Mouse (Mus musculus): ENCODE data around the gene Plce1. TPM values are rescaled to one million over a fixed set of nuclear protein-coding genes. Genes with fewer than 3 reads are reported as not detected.
"Not testable (repeated sequence)": the region's sequence is repeated elsewhere in the genome, so short reads cannot be mapped to it uniquely, and the experiment has no call there.

Plce1 gene
- polyA plus RNA-seq, 1 experiment from 2014 or later = 11.2 TPM

GRCm38 (mm10) chr19:38555399-38555798 is 74.5 kb downstream of the Plce1 start:
- H3K27me3 ChIP-seq (ENCODE audit: control insufficient read depth, insufficient read depth, low read length) = no peaks in the 10 kb centered on the region
- no peaks in the 10 kb centered on the region for H3K36me3 ChIP-seq (ENCODE audit: control insufficient read depth, insufficient read depth, low read length)
- H3K4me3 ChIP-seq (ENCODE audit: low read depth, low read length) = no peak overlapping the region
- no peak overlapping the region for H3K27ac ChIP-seq (ENCODE audit: low read depth, low read length)
- DNase-seq (ENCODE audit: low spot score) (no peak), ATAC-seq (ENCODE audit: insufficient read depth, low FRiP score, low TSS enrichment) (no peak)
- no peaks in the 10 kb centered on the region for H3K9me3 ChIP-seq (ENCODE audit: control insufficient read depth, low read length)
- H3K9ac ChIP-seq (ENCODE audit: low read length) = no peak overlapping the region
- WGBS = 79% methylated on average over 3 of the region's 3 CpGs
- H3K4me1 ChIP-seq (ENCODE audit: control insufficient read depth, insufficient read depth, low read length) = no peaks in the 10 kb centered on the region
- no peak overlapping the region for H3K4me2 ChIP-seq (ENCODE audit: low read depth)

- no peak for ATAC-seq (ENCODE audit: insufficient read depth, low FRiP score, low TSS enrichment)
- DNase-seq (ENCODE audit: low spot score) = no peak
- no peaks in the 10 kb centered on the region for H3K27me3 ChIP-seq (ENCODE audit: control insufficient read depth, insufficient read depth, low read length)
- 67% methylated on average over 1 of the region's 1 CpGs for WGBS
- no peaks in the 10 kb centered on the region for H3K4me1 ChIP-seq (ENCODE audit: control insufficient read depth, insufficient read depth, low read length)
- H3K9me3 ChIP-seq (ENCODE audit: control insufficient read depth, low read length) = no peaks in the 10 kb centered on the region
- no peak overlapping the region for H3K4me2 ChIP-seq (ENCODE audit: low read depth)
- H3K27ac ChIP-seq (ENCODE audit: low read depth, low read length) = no peak overlapping the region
- no peak overlapping the region for H3K9ac ChIP-seq (ENCODE audit: low read length)
- no peak overlapping the region for H3K4me3 ChIP-seq (ENCODE audit: low read depth, low read length)
- H3K36me3 ChIP-seq (ENCODE audit: control insufficient read depth, insufficient read depth, low read length) = no peaks in the 10 kb centered on the region
These were observed 77.9 kb downstream of the Plce1 start for GRCm38 (mm10) chr19:38558816-38559215.

- H3K36me3 ChIP-seq (ENCODE audit: control insufficient read depth, insufficient read depth, low read length); H3K4me3 ChIP-seq (ENCODE audit: low read depth, low read length); H3K4me2 ChIP-seq (ENCODE audit: low read depth); H3K27ac ChIP-seq (ENCODE audit: low read depth, low read length); DNase-seq (ENCODE audit: low spot score); H3K9ac ChIP-seq (ENCODE audit: low read length); H3K27me3 ChIP-seq (ENCODE audit: control insufficient read depth, insufficient read depth, low read length); H3K9me3 ChIP-seq (ENCODE audit: control insufficient read depth, low read length); ATAC-seq (ENCODE audit: insufficient read depth, low FRiP score, low TSS enrichment); H3K4me1 ChIP-seq (ENCODE audit: control insufficient read depth, insufficient read depth, low read length): not testable (repeated sequence)
- 82% methylated on average over 1 of the region's 1 CpGs for WGBS
These were observed 81.0 kb downstream of the Plce1 start for GRCm38 (mm10) chr19:38561887-38562286.

GRCm38 (mm10) chr19:38566156-38566555 is 85.2 kb downstream of the Plce1 start:
- H3K36me3 ChIP-seq (ENCODE audit: control insufficient read depth, insufficient read depth, low read length) = no peaks in the 10 kb centered on the region
- H3K9me3 ChIP-seq (ENCODE audit: control insufficient read depth, low read length) = no peaks in the 10 kb centered on the region
- no peak for ATAC-seq (ENCODE audit: insufficient read depth, low FRiP score, low TSS enrichment)
- no peaks in the 10 kb centered on the region for H3K27me3 ChIP-seq (ENCODE audit: control insufficient read depth, insufficient read depth, low read length)
- H3K4me1 ChIP-seq (ENCODE audit: control insufficient read depth, insufficient read depth, low read length) = peaks cover 5% of the 10 kb centered on the region; the same call in 1 of the 2 replicates
- no peak overlapping the region for H3K9ac ChIP-seq (ENCODE audit: low read length)
- no peak for DNase-seq (ENCODE audit: low spot score)
- H3K4me3 ChIP-seq (ENCODE audit: low read depth, low read length) = no peak overlapping the region
- no peak overlapping the region for H3K4me2 ChIP-seq (ENCODE audit: low read depth)
- H3K27ac ChIP-seq (ENCODE audit: low read depth, low read length) = no peak overlapping the region

GRCm38 (mm10) chr19:38566752-38567151 is 85.8 kb downstream of the Plce1 start:
- WGBS = 23% methylated on average over 7 of the region's 7 CpGs
- peak; percentile 28 for DNase-seq (ENCODE audit: low spot score)

GRCm38 (mm10) chr19:38567331-38567730 is 86.4 kb downstream of the Plce1 start:
- no peaks in the 10 kb centered on the region for H3K36me3 ChIP-seq (ENCODE audit: control insufficient read depth, insufficient read depth, low read length)
- 76% methylated on average over 5 of the region's 5 CpGs for WGBS
- H3K4me3 ChIP-seq (ENCODE audit: low read depth, low read length) = no peak overlapping the region
- no peaks in the 10 kb centered on the region for H3K9me3 ChIP-seq (ENCODE audit: control insufficient read depth, low read length)
- no peaks in the 10 kb centered on the region for H3K27me3 ChIP-seq (ENCODE audit: control insufficient read depth, insufficient read depth, low read length)
- no peak overlapping the region for H3K4me2 ChIP-seq (ENCODE audit: low read depth)
- peaks cover 5% of the 10 kb centered on the region; the same call in 1 of the 2 replicates for H3K4me1 ChIP-seq (ENCODE audit: control insufficient read depth, insufficient read depth, low read length)
- no peak overlapping the region for H3K27ac ChIP-seq (ENCODE audit: low read depth, low read length)
- ATAC-seq (ENCODE audit: insufficient read depth, low FRiP score, low TSS enrichment) = no peak
- H3K9ac ChIP-seq (ENCODE audit: low read length) = no peak overlapping the region
- no peak for DNase-seq (ENCODE audit: low spot score)

More at GRCm38 (mm10) chr19:38566752-38567151, 85.8 kb downstream of the Plce1 start:
- H3K27me3 ChIP-seq (ENCODE audit: control insufficient read depth, insufficient read depth, low read length) = no peaks in the 10 kb centered on the region
- H3K36me3 ChIP-seq (ENCODE audit: control insufficient read depth, insufficient read depth, low read length) = no peaks in the 10 kb centered on the region
- no peaks in the 10 kb centered on the region for H3K9me3 ChIP-seq (ENCODE audit: control insufficient read depth, low read length)
- no peak overlapping the region for H3K27ac ChIP-seq (ENCODE audit: low read depth, low read length)
- H3K4me3 ChIP-seq (ENCODE audit: low read depth, low read length) = no peak overlapping the region
- no peak for ATAC-seq (ENCODE audit: insufficient read depth, low FRiP score, low TSS enrichment)
- no peak overlapping the region for H3K4me2 ChIP-seq (ENCODE audit: low read depth)
- peaks cover 5% of the 10 kb centered on the region; the same call in 1 of the 2 replicates for H3K4me1 ChIP-seq (ENCODE audit: control insufficient read depth, insufficient read depth, low read length)
- H3K9ac ChIP-seq (ENCODE audit: low read length) = no peak overlapping the region

- Histone ChIP-seq H3K9ac (ENCODE audit: low read length) (no peak overlapping the region), H3K36me3 (ENCODE audit: control insufficient read depth, insufficient read depth, low read length) (no peaks in the 10 kb centered on the region), H3K4me2 (ENCODE audit: low read depth) (no peak overlapping the region), H3K27ac (ENCODE audit: low read depth, low read length) (no peak overlapping the region), H3K4me3 (ENCODE audit: low read depth, low read length) (no peak overlapping the region), H3K9me3 (ENCODE audit: control insufficient read depth, low read length) (no peaks in the 10 kb centered on the region), H3K27me3 (ENCODE audit: control insufficient read depth, insufficient read depth, low read length) (no peaks in the 10 kb centered on the region), H3K4me1 (ENCODE audit: control insufficient read depth, insufficient read depth, low read length) (no peaks in the 10 kb centered on the region)
- ATAC-seq (ENCODE audit: insufficient read depth, low FRiP score, low TSS enrichment) (no peak), DNase-seq (ENCODE audit: low spot score) (no peak)
- 45% methylated on average over 8 of the region's 8 CpGs for WGBS
These were observed 97.7 kb downstream of the Plce1 start for GRCm38 (mm10) chr19:38578554-38579146.

GRCm38 (mm10) chr19:38582861-38583260 is 102.0 kb downstream of the Plce1 start:
- no peak overlapping the region for H3K4me3 ChIP-seq (ENCODE audit: low read depth, low read length)
- no peaks in the 10 kb centered on the region for H3K36me3 ChIP-seq (ENCODE audit: control insufficient read depth, insufficient read depth, low read length)
- DNase-seq (ENCODE audit: low spot score) (no peak), ATAC-seq (ENCODE audit: insufficient read depth, low FRiP score, low TSS enrichment) (no peak)
- WGBS = 89% methylated on average over 1 of the region's 1 CpGs
- no peaks in the 10 kb centered on the region for H3K9me3 ChIP-seq (ENCODE audit: control insufficient read depth, low read length)
- no peaks in the 10 kb centered on the region for H3K27me3 ChIP-seq (ENCODE audit: control insufficient read depth, insufficient read depth, low read length)
- no peak overlapping the region for H3K4me2 ChIP-seq (ENCODE audit: low read depth)
- no peak overlapping the region for H3K9ac ChIP-seq (ENCODE audit: low read length)
- H3K27ac ChIP-seq (ENCODE audit: low read depth, low read length) = no peak overlapping the region
- H3K4me1 ChIP-seq (ENCODE audit: control insufficient read depth, insufficient read depth, low read length) = no peaks in the 10 kb centered on the region

GRCm38 (mm10) chr19:38587559-38587958 is 106.7 kb downstream of the Plce1 start:
- 85% methylated on average over 5 of the region's 5 CpGs for WGBS
- DNase-seq (ENCODE audit: low spot score) (no peak), ATAC-seq (ENCODE audit: insufficient read depth, low FRiP score, low TSS enrichment) (no peak)
- H3K27ac ChIP-seq (ENCODE audit: low read depth, low read length) = no peak overlapping the region
- H3K27me3 ChIP-seq (ENCODE audit: control insufficient read depth, insufficient read depth, low read length) = no peaks in the 10 kb centered on the region
- H3K4me1 ChIP-seq (ENCODE audit: control insufficient read depth, insufficient read depth, low read length) = no peaks in the 10 kb centered on the region
- no peak overlapping the region for H3K4me3 ChIP-seq (ENCODE audit: low read depth, low read length)
- H3K9me3 ChIP-seq (ENCODE audit: control insufficient read depth, low read length) = no peaks in the 10 kb centered on the region
- no peaks in the 10 kb centered on the region for H3K36me3 ChIP-seq (ENCODE audit: control insufficient read depth, insufficient read depth, low read length)
- no peak overlapping the region for H3K9ac ChIP-seq (ENCODE audit: low read length)
- no peak overlapping the region for H3K4me2 ChIP-seq (ENCODE audit: low read depth)

Measured in neural tube, embryonic 11.5 days (tissue).